Mouse (Mus musculus): ENCODE measurements around the gene Olfr1243. TPM values are rescaled to one million over a fixed set of nuclear protein-coding genes. Genes with fewer than 3 reads are reported as not detected.

Gene Olfr1243
- polyA plus RNA-seq (2012; ENCODE audit: low replicate concordance): not detected in 2 replicates

DNA sequence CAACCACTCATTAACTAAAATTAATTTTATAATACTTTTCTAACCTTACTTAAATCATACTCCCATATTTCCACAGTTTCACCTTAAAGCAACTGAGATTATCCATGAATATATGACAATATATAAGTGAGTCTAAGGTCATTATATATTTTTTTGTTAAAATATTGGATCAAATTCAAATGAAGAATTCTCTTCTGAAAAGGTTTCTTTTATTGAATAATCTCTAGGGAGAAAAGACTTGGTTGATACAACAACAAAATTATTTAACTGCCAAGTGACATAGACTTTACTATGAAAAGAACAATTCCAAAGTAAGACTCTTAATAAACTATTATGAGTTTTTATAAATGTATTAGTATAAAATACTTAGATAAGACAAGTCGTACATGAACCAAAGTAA is at the start of gene Olfr1243:
Olfr1243 (minus strand) TSS at position 101 of the 400 bp plus-strand sequence.

DNA sequence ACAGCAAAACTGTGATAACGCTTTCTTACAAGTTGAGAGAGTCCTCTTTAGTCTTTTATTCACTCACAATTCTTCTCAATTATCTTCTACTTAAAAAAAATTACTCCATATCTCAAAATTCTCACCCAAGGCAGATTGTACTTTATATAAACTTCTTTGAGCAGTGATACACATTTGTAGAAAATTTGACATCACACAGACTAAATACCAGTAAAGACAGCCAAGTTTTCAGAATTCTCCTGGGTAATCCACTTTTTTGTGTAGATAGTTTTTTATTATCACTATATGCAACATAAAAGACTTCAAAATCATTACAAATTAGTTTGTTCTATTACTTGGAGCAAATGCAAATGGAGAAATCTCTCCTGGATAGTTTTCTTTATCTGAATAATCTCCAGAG is 47.1 kb upstream of the Olfr1243 start, which contains the start of gene Olfr1245:
Olfr1245 (minus strand) TSS at position 101 of the 400 bp plus-strand sequence.

DNA sequence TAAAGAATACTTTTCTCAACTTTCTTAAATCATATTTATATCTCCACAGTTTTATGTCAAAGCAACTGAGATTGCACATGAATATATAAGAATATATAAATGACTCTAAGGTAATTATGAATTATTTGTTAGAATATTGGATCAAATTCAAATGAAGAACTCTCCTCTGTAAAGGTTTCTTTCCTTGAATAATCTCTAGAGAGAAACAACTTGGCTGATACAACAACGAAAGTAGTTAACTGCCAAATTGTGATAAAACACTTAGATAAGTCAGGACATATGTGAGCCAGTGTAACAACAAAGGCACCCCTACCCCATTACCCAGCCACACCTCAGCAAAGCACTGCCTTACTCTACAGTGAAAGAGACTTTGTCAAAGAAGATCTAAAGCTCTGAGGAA is 33.1 kb downstream of the Olfr1243 start, which contains the start of gene Olfr1242:
Olfr1242 (minus strand) TSS at position 101 of the 400 bp plus-strand sequence.

DNA sequence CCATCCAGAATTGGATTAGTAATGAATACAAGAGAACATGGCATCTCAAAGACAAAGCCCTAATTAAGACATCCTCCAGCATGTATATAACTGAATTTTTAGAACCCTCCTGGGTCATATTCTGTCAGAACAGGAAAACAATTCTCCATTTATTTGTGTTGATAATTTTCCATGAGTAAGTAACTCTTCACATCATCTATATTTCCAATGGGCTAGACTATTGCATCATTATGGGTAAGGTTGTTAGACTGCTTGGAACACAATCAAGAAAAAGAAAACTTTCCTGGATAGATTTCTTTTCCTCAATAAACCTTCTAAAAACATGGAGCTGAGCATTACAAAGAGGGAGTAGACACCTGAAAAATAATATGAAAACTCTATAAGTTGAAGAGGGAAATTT is 44.3 kb downstream of the Olfr1243 start, which contains the start of gene Olfr1241:
Olfr1241 (minus strand) TSS at position 101 of the 400 bp plus-strand sequence.

Other genes starting within 250 kb of the Olfr1243 start
- gene Olfr1229, start 243.5 kb downstream of the Olfr1243 start, polyA plus RNA-seq (2012; ENCODE audit: low replicate concordance): not detected in 2 replicates
- gene Olfr1230, start 234.2 kb downstream of the Olfr1243 start, polyA plus RNA-seq (2012; ENCODE audit: low replicate concordance): not detected in 2 replicates
- 0.39 TPM in 1 of 2 replicates, not detected in the other for gene Olfr1231, start 224.4 kb downstream of the Olfr1243 start, polyA plus RNA-seq (2012; ENCODE audit: low replicate concordance)
- not detected in 2 replicates for gene Olfr1232, start 201.8 kb downstream of the Olfr1243 start, polyA plus RNA-seq (2012; ENCODE audit: low replicate concordance)
- gene Olfr1233, start 189.1 kb downstream of the Olfr1243 start, polyA plus RNA-seq (2012; ENCODE audit: low replicate concordance): not detected in 2 replicates
- not detected in 2 replicates for gene Olfr1234, start 166.6 kb downstream of the Olfr1243 start, polyA plus RNA-seq (2012; ENCODE audit: low replicate concordance)
- gene Olfr1238, start 121.8 kb downstream of the Olfr1243 start, polyA plus RNA-seq (2012; ENCODE audit: low replicate concordance): not detected in 2 replicates
- gene Olfr1239, start 111.1 kb downstream of the Olfr1243 start, polyA plus RNA-seq (2012; ENCODE audit: low replicate concordance): not detected in 2 replicates
- not detected in 2 replicates for gene Olfr1240, start 88.5 kb downstream of the Olfr1243 start, polyA plus RNA-seq (2012; ENCODE audit: low replicate concordance)
- not detected in 2 replicates for gene Olfr1241, start 44.4 kb downstream of the Olfr1243 start, polyA plus RNA-seq (2012; ENCODE audit: low replicate concordance)
- not detected in 2 replicates for gene Olfr1242, start 33.2 kb downstream of the Olfr1243 start, polyA plus RNA-seq (2012; ENCODE audit: low replicate concordance)
- gene Olfr1245, start 47.0 kb upstream of the Olfr1243 start, polyA plus RNA-seq (2012; ENCODE audit: low replicate concordance): not detected in 2 replicates
- gene Olfr1246, start 61.7 kb upstream of the Olfr1243 start, polyA plus RNA-seq (2012; ENCODE audit: low replicate concordance): not detected in 2 replicates
- not detected in 2 replicates for gene Olfr1247, start 82.6 kb upstream of the Olfr1243 start, polyA plus RNA-seq (2012; ENCODE audit: low replicate concordance)
- gene Olfr1248, start 86.8 kb upstream of the Olfr1243 start, polyA plus RNA-seq (2012; ENCODE audit: low replicate concordance): not detected in 2 replicates
- not detected in 2 replicates for gene Olfr1249, start 103.5 kb upstream of the Olfr1243 start, polyA plus RNA-seq (2012; ENCODE audit: low replicate concordance)
- not detected in 2 replicates for gene Olfr1250, start 130.0 kb upstream of the Olfr1243 start, polyA plus RNA-seq (2012; ENCODE audit: low replicate concordance)
- gene Olfr1251, start 140.4 kb upstream of the Olfr1243 start, polyA plus RNA-seq (2012; ENCODE audit: low replicate concordance): not detected in 2 replicates
- gene Olfr1252, start 193.5 kb upstream of the Olfr1243 start, polyA plus RNA-seq (2012; ENCODE audit: low replicate concordance): not detected in 2 replicates
- 0.05 TPM in 1 of 2 replicates, not detected in the other for gene Olfr1253, start 225.6 kb upstream of the Olfr1243 start, polyA plus RNA-seq (2012; ENCODE audit: low replicate concordance)